Mouse (Mus musculus): ENCODE data around the gene Phospho1. TPM values are rescaled to one million over a fixed set of nuclear protein-coding genes. Genes with fewer than 3 reads are reported as not detected.

The Phospho1 gene
- total and polyA plus RNA-seq, 2 experiments: 1.6 to 31.8 TPM

GRCm38 (mm10) chr11:95781557-95781956, 42.7 kb upstream of the Phospho1 start:
- 94% methylated on average over 11 of the region's 11 CpGs for WGBS
- TF ChIP-seq CTCF (IDR thresholded peaks at IDR 0.05; ENCODE audit: low read depth, low read length) (no peak), POLR2A (IDR thresholded peaks at IDR 0.05; ENCODE audit: extremely low read depth, insufficient read depth, low read length) (no peak)
- no peaks in the 10 kb centered on the region for H3K27me3 ChIP-seq (ENCODE audit: control insufficient read depth, insufficient read depth, low read length)
- no peaks in the 10 kb centered on the region for H3K36me3 ChIP-seq (ENCODE audit: control insufficient read depth, insufficient read depth, low read length)
- H3K79me2 ChIP-seq (ENCODE audit: control insufficient read depth, insufficient read depth, low read length): no peaks in the 10 kb centered on the region
- H3K4me1 ChIP-seq (ENCODE audit: control insufficient read depth, insufficient read depth, low read length): peaks cover 14% of the 10 kb centered on the region
- H3K27ac ChIP-seq (replicated peaks; ENCODE audit: insufficient read depth, low read depth, low read length): no peak overlapping the region
- no peak for DNase-seq (ENCODE audit: extremely low read depth, low read depth, low spot score)
- no peak overlapping the region for H3K4me3 ChIP-seq (ENCODE audit: insufficient read depth, low read depth, low read length)
- no peak overlapping the region for H3K9ac ChIP-seq (ENCODE audit: low read depth, low read length)

GRCm38 (mm10) chr11:95783457-95783856, 40.8 kb upstream of the Phospho1 start:
- H3K36me3 ChIP-seq (ENCODE audit: control insufficient read depth, insufficient read depth, low read length): no peaks in the 10 kb centered on the region
- no peak for TF ChIP-seq POLR2A (IDR thresholded peaks at IDR 0.05; ENCODE audit: extremely low read depth, insufficient read depth, low read length)
- no peak for TF ChIP-seq CTCF (IDR thresholded peaks at IDR 0.05; ENCODE audit: low read depth, low read length)
- H3K4me1 ChIP-seq (ENCODE audit: control insufficient read depth, insufficient read depth, low read length): peaks cover 6% of the 10 kb centered on the region; the same call in 1 of the 2 replicates
- no peak overlapping the region for H3K27ac ChIP-seq (replicated peaks; ENCODE audit: insufficient read depth, low read depth, low read length)
- no peak for DNase-seq (ENCODE audit: extremely low read depth, low read depth, low spot score)
- H3K9ac ChIP-seq (ENCODE audit: low read depth, low read length): no peak overlapping the region
- 87% methylated on average over 4 of the region's 4 CpGs for WGBS
- H3K27me3 ChIP-seq (ENCODE audit: control insufficient read depth, insufficient read depth, low read length): no peaks in the 10 kb centered on the region
- H3K79me2 ChIP-seq (ENCODE audit: control insufficient read depth, insufficient read depth, low read length): no peaks in the 10 kb centered on the region
- H3K4me3 ChIP-seq (ENCODE audit: insufficient read depth, low read depth, low read length): no peak overlapping the region

- H3K79me2 ChIP-seq (ENCODE audit: control insufficient read depth, insufficient read depth, low read length): no peaks in the 10 kb centered on the region
- DNase-seq (ENCODE audit: extremely low read depth, low read depth, low spot score): no peak
- no peaks in the 10 kb centered on the region for H3K27me3 ChIP-seq (ENCODE audit: control insufficient read depth, insufficient read depth, low read length)
- no peak overlapping the region for H3K9ac ChIP-seq (ENCODE audit: low read depth, low read length)
- no peak for TF ChIP-seq CTCF (IDR thresholded peaks at IDR 0.05; ENCODE audit: low read depth, low read length)
- no peak for TF ChIP-seq POLR2A (IDR thresholded peaks at IDR 0.05; ENCODE audit: extremely low read depth, insufficient read depth, low read length)
- H3K36me3 ChIP-seq (ENCODE audit: control insufficient read depth, insufficient read depth, low read length): no peaks in the 10 kb centered on the region
- peaks cover 3% of the 10 kb centered on the region; the same call in 1 of the 2 replicates for H3K4me1 ChIP-seq (ENCODE audit: control insufficient read depth, insufficient read depth, low read length)
- no peak overlapping the region for H3K27ac ChIP-seq (replicated peaks; ENCODE audit: insufficient read depth, low read depth, low read length)
- H3K4me3 ChIP-seq (ENCODE audit: insufficient read depth, low read depth, low read length): no peak overlapping the region
- WGBS: 88% methylated on average over 9 of the region's 9 CpGs
Observed at GRCm38 (mm10) chr11:95783958-95784357, 40.3 kb upstream of the Phospho1 start.

GRCm38 (mm10) chr11:95785675-95786074, 38.6 kb upstream of the Phospho1 start:
- 98% methylated on average over 4 of the region's 4 CpGs for WGBS
- H3K9ac ChIP-seq (ENCODE audit: low read depth, low read length): no peak overlapping the region

GRCm38 (mm10) chr11:95786511-95786910, 37.8 kb upstream of the Phospho1 start:
- H3K27ac ChIP-seq (replicated peaks; ENCODE audit: insufficient read depth, low read depth, low read length): no peak overlapping the region
- DNase-seq (ENCODE audit: extremely low read depth, low read depth, low spot score): no peak
- no peaks in the 10 kb centered on the region for H3K4me1 ChIP-seq (ENCODE audit: control insufficient read depth, insufficient read depth, low read length)
- no peak overlapping the region for H3K4me3 ChIP-seq (ENCODE audit: insufficient read depth, low read depth, low read length)
- H3K36me3 ChIP-seq (ENCODE audit: control insufficient read depth, insufficient read depth, low read length): no peaks in the 10 kb centered on the region
- no peaks in the 10 kb centered on the region for H3K79me2 ChIP-seq (ENCODE audit: control insufficient read depth, insufficient read depth, low read length)
- H3K9ac ChIP-seq (ENCODE audit: low read depth, low read length): no peak overlapping the region
- H3K27me3 ChIP-seq (ENCODE audit: control insufficient read depth, insufficient read depth, low read length): no peaks in the 10 kb centered on the region
- 95% methylated on average over 6 of the region's 6 CpGs for WGBS
- TF ChIP-seq POLR2A (IDR thresholded peaks at IDR 0.05; ENCODE audit: extremely low read depth, insufficient read depth, low read length): no peak
- no peak for TF ChIP-seq CTCF (IDR thresholded peaks at IDR 0.05; ENCODE audit: low read depth, low read length)

More at GRCm38 (mm10) chr11:95785675-95786074, 38.6 kb upstream of the Phospho1 start:
- Histone ChIP-seq H3K36me3 (ENCODE audit: control insufficient read depth, insufficient read depth, low read length) (no peaks in the 10 kb centered on the region), H3K27me3 (ENCODE audit: control insufficient read depth, insufficient read depth, low read length) (no peaks in the 10 kb centered on the region), H3K4me3 (ENCODE audit: insufficient read depth, low read depth, low read length) (no peak overlapping the region), H3K79me2 (ENCODE audit: control insufficient read depth, insufficient read depth, low read length) (no peaks in the 10 kb centered on the region), H3K4me1 (ENCODE audit: control insufficient read depth, insufficient read depth, low read length) (no peaks in the 10 kb centered on the region), H3K27ac (replicated peaks; ENCODE audit: insufficient read depth, low read depth, low read length) (no peak overlapping the region)
- DNase-seq (ENCODE audit: extremely low read depth, low read depth, low spot score): no peak
- TF ChIP-seq CTCF (IDR thresholded peaks at IDR 0.05; ENCODE audit: low read depth, low read length) (peak; percentile 26; the same call in 1 of the 2 replicates), POLR2A (IDR thresholded peaks at IDR 0.05; ENCODE audit: extremely low read depth, insufficient read depth, low read length) (no peak)

DNA sequence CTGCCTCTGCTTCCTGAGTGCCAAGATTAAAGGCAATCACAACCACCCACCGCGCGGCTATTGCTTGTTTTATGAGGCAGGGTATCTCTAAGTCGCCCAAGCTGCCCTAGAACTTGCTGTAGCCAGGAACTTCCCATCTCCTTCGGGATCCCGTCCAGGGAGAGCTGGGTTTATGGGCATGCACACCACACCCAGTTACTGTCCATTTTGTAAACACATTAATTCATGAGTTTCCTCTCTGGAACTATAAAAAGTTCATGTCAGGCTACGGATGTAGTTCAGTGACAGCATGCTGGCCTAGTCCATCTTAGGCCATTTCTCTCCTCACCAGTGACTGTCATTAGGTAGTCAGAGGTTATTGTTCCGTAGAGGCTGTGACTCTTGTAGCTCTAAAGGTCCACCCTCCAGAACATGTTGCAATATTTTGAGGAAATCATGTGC, 34.8 kb upstream of the Phospho1 start:
- 80% methylated on average over 8 of the region's 8 CpGs for WGBS
- Histone ChIP-seq H3K36me3 (ENCODE audit: control insufficient read depth, insufficient read depth, low read length) (no peaks in the 10 kb centered on the region), H3K79me2 (ENCODE audit: control insufficient read depth, insufficient read depth, low read length) (no peaks in the 10 kb centered on the region), H3K27ac (replicated peaks; ENCODE audit: insufficient read depth, low read depth, low read length) (no peak overlapping the region), H3K4me1 (ENCODE audit: control insufficient read depth, insufficient read depth, low read length) (no peaks in the 10 kb centered on the region), H3K4me3 (ENCODE audit: insufficient read depth, low read depth, low read length) (no peak overlapping the region), H3K9ac (ENCODE audit: low read depth, low read length) (no peak overlapping the region), H3K27me3 (ENCODE audit: control insufficient read depth, insufficient read depth, low read length) (no peaks in the 10 kb centered on the region)
- TF ChIP-seq CTCF (IDR thresholded peaks at IDR 0.05; ENCODE audit: low read depth, low read length) (no peak), POLR2A (IDR thresholded peaks at IDR 0.05; ENCODE audit: extremely low read depth, insufficient read depth, low read length) (no peak)
- no peak for DNase-seq (ENCODE audit: extremely low read depth, low read depth, low spot score)

All from liver, adult 2 months (tissue).